Comparison of ENCODE assay signal across 14 mouse cellular contexts in genomic region chr15:25416367-25416766, GRCm38 (mm10). TPM values are rescaled to one million over a fixed set of nuclear protein-coding genes. Genes with fewer than 3 reads are reported as not detected.
A peak's percentile ranks its signal among the peaks of the same experiment; 100 is the strongest.
DNase-seq lines count a peak whose midpoint lies in the region; ATAC-seq lines count a peak whose summit lies in the region.
"Had no signal": no experiment of that assay in that cellular context is flagged by ENCODE, and none has a peak within 500 bp of the region (broad histone marks: within the 10 kb centered on the region; RNA-seq: fewer than 3 reads in every experiment).

No protein-coding gene starts in this region.

- H3K9ac ChIP-seq in forebrain, embryonic 11.5 days (ENCODE audit: low read length), result no peak overlapping the region
- H3K9ac ChIP-seq in hindbrain, embryonic 11.5 days (ENCODE audit: low read depth, low read length), result 0 out of 2 replicates have a peak overlapping the region, but pooled peaks have one; percentile 24
- peak overlapping the region; percentile 100 for H3K9ac ChIP-seq in midbrain, embryonic 13.5 days (replicated peaks)
- H3K9ac ChIP-seq: heart, embryonic 15.5 days had no signal

- no peaks in the 10 kb centered on the region for H3K27me3 ChIP-seq in forebrain, embryonic 11.5 days (ENCODE audit: control insufficient read depth, insufficient read depth, low read length)
- H3K27me3 ChIP-seq in hindbrain, embryonic 11.5 days (ENCODE audit: control insufficient read depth, insufficient read depth, low read length), result no peaks in the 10 kb centered on the region
- no peaks in the 10 kb centered on the region for H3K27me3 ChIP-seq in midbrain, embryonic 13.5 days

- H3K36me3 ChIP-seq in forebrain, embryonic 11.5 days (ENCODE audit: control insufficient read depth, insufficient read depth, low read length), result no peaks in the 10 kb centered on the region
- H3K36me3 ChIP-seq in hindbrain, embryonic 11.5 days (ENCODE audit: control insufficient read depth, insufficient read depth, low read length), result no peaks in the 10 kb centered on the region
- H3K36me3 ChIP-seq in midbrain, embryonic 13.5 days, result peaks cover 5% of the 10 kb centered on the region
- H3K36me3 ChIP-seq: heart, embryonic 15.5 days had no signal

- peak overlapping the region; percentile 3; the same call in 1 of the 2 replicates for H3K4me3 ChIP-seq in forebrain, embryonic 11.5 days (ENCODE audit: low read depth, low read length)
- H3K4me3 ChIP-seq in hindbrain, embryonic 11.5 days (ENCODE audit: low read depth, low read length), result peak overlapping the region; percentile 16
- H3K4me3 ChIP-seq in midbrain, embryonic 13.5 days (replicated peaks), result peak overlapping the region; percentile 100
- H3K4me3 ChIP-seq: heart, embryonic 15.5 days; megakaryocyte, embryonic 14.5 days had no signal

- H3K27ac ChIP-seq in forebrain, embryonic 11.5 days (ENCODE audit: low read depth, low read length), result no peak overlapping the region
- H3K27ac ChIP-seq in hindbrain, embryonic 11.5 days (ENCODE audit: low read depth, low read length), result no peak overlapping the region
- H3K27ac ChIP-seq in midbrain, embryonic 13.5 days, result peak overlapping the region; percentile 100
- H3K27ac ChIP-seq: heart, embryonic 15.5 days; kidney, postnatal 0 days had no signal

- H3K4me2 ChIP-seq in forebrain, embryonic 11.5 days (ENCODE audit: low read depth, low read length, severe bottlenecking), result no peak overlapping the region; the same call in 1 of the 2 replicates
- peak overlapping the region; percentile 27; the same call in 1 of the 2 replicates for H3K4me2 ChIP-seq in hindbrain, embryonic 11.5 days (replicated peaks; ENCODE audit: low read depth, low read length)
- peak overlapping the region; percentile 68 for H3K4me2 ChIP-seq in midbrain, embryonic 13.5 days (replicated peaks)
- H3K4me2 ChIP-seq: heart, embryonic 15.5 days; liver, embryonic 11.5 days had no signal

- 58% methylated on average over 6 of the region's 6 CpGs for WGBS in forebrain, embryonic 11.5 days
- WGBS in hindbrain, embryonic 11.5 days, result 57% methylated on average over 6 of the region's 6 CpGs
- WGBS in midbrain, embryonic 13.5 days, result 25% methylated on average over 6 of the region's 6 CpGs

- H3K9me3 ChIP-seq in forebrain, embryonic 11.5 days (ENCODE audit: control insufficient read depth, low read length), result no peaks in the 10 kb centered on the region
- no peaks in the 10 kb centered on the region for H3K9me3 ChIP-seq in hindbrain, embryonic 11.5 days (ENCODE audit: control insufficient read depth, low read length)
- H3K9me3 ChIP-seq in midbrain, embryonic 13.5 days, result no peaks in the 10 kb centered on the region
- H3K9me3 ChIP-seq: heart, embryonic 15.5 days; megakaryocyte, embryonic 14.5 days had no signal

- no peak for ATAC-seq in forebrain, embryonic 11.5 days (replicated peaks; ENCODE audit: low FRiP score)
- ATAC-seq in hindbrain, embryonic 11.5 days (ENCODE audit: low FRiP score), result no peak
- no peak for ATAC-seq in midbrain, embryonic 13.5 days
- ATAC-seq: inflammation-experienced regulatory T-cells, adult 6 months had no signal

- peaks cover 3% of the 10 kb centered on the region; the same call in 1 of the 2 replicates for H3K4me1 ChIP-seq in forebrain, embryonic 11.5 days (replicated peaks; ENCODE audit: control insufficient read depth, insufficient read depth, low read length)
- no peaks in the 10 kb centered on the region for H3K4me1 ChIP-seq in hindbrain, embryonic 11.5 days (replicated peaks; ENCODE audit: control insufficient read depth, insufficient read depth, low read length)
- peaks cover 23% of the 10 kb centered on the region for H3K4me1 ChIP-seq in midbrain, embryonic 13.5 days (replicated peaks)

- DNase-seq in forebrain, embryonic 11.5 days (ENCODE audit: low spot score), result no peak
- no peak for DNase-seq in hindbrain, embryonic 11.5 days (ENCODE audit: low spot score)
- no peak for DNase-seq in thymus, postnatal 10 days (ENCODE audit: low spot score in 2 of 2)
- no peak for DNase-seq in cerebellum, postnatal 4 days (ENCODE audit: low spot score in 2 of 2)
- DNase-seq in adrenal gland, postnatal 4 days (ENCODE audit: low spot score in 2 of 2), result no peak
- no peak for DNase-seq in adrenal gland, postnatal 10 days
- DNase-seq: heart, adult 11 months; right cerebral cortex, postnatal 14 days had no signal

RNA-seq across cellular contexts. Expression of gene Basp1, which starts 2.8 kb away (rescaled TPM):
- polyA plus RNA-seq in forebrain, embryonic 11.5 days (2014; fragmentation: Nextera tagmentation; extraction: Ambion mirVana), result 139 and 181 TPM in 2 replicates
- 130 and 214 TPM in 2 replicates for polyA plus RNA-seq in hindbrain, embryonic 11.5 days (2014; fragmentation: Nextera tagmentation; extraction: Ambion mirVana)
- 205 and 211 TPM in 2 replicates for polyA plus RNA-seq in midbrain, embryonic 13.5 days (2015; fragmentation: Nextera tagmentation; extraction: Ambion mirVana)
- 10 to 100 TPM; 44.9 to 61.0 TPM for total RNA-seq in adrenal gland, postnatal 4 days (2021)
- total RNA-seq in adrenal gland, postnatal 10 days (2021), result 10 to 100 TPM; 17.6 to 29.6 TPM

Comparison
In these comparisons a context has a peak if more than half of its experiments do, and no peak if none do; other contexts are left out.
1. H3K4me3 ChIP-seq: peak in every context shown above with its lines; median percentile 100 in midbrain, embryonic 13.5 days; 16 in hindbrain, embryonic 11.5 days; 3 in forebrain, embryonic 11.5 days.